Comparison of ENCODE assay signal across 28 mouse cellular contexts in genomic region chr7:64667959-64668358, GRCm38 (mm10).
"Had no signal": no experiment of that assay in that cellular context is flagged by ENCODE, and none has a peak within 500 bp of the region (broad histone marks: within the 10 kb centered on the region; RNA-seq: fewer than 3 reads in every experiment).

No protein-coding gene starts in this region.

- H3K27ac ChIP-seq: embryonic facial prominence, embryonic 10.5 days; embryonic facial prominence, embryonic 12.5 days; embryonic facial prominence, embryonic 13.5 days; embryonic facial prominence, embryonic 15.5 days; forebrain, embryonic 10.5 days; forebrain, embryonic 12.5 days; forebrain, embryonic 13.5 days; forebrain, embryonic 15.5 days; gastrocnemius, adult 2 months had no signal

- H3K36me3 ChIP-seq: embryonic facial prominence, embryonic 10.5 days; embryonic facial prominence, embryonic 12.5 days; embryonic facial prominence, embryonic 13.5 days; embryonic facial prominence, embryonic 15.5 days; forebrain, embryonic 10.5 days; forebrain, embryonic 15.5 days had no signal

- H3K4me3 ChIP-seq: embryonic facial prominence, embryonic 10.5 days; embryonic facial prominence, embryonic 12.5 days; embryonic facial prominence, embryonic 13.5 days; embryonic facial prominence, embryonic 15.5 days; erythroblast, embryonic 14.5 days; forebrain, embryonic 10.5 days; forebrain, embryonic 12.5 days; forebrain, embryonic 13.5 days; forebrain, embryonic 15.5 days; gastrocnemius, adult 2 months had no signal

- H3K4me1 ChIP-seq: embryonic facial prominence, embryonic 10.5 days; embryonic facial prominence, embryonic 12.5 days; embryonic facial prominence, embryonic 13.5 days; embryonic facial prominence, embryonic 15.5 days; forebrain, embryonic 10.5 days; forebrain, embryonic 12.5 days; forebrain, embryonic 13.5 days; forebrain, embryonic 15.5 days had no signal

- ATAC-seq: forebrain, embryonic 13.5 days; forebrain, embryonic 14.5 days; forebrain, embryonic 15.5 days; forebrain, embryonic 16.5 days; forebrain, postnatal 0 days had no signal

- H3K27me3 ChIP-seq: embryonic facial prominence, embryonic 12.5 days; embryonic facial prominence, embryonic 13.5 days; embryonic facial prominence, embryonic 15.5 days; forebrain, embryonic 12.5 days; forebrain, embryonic 13.5 days; forebrain, embryonic 15.5 days had no signal

- H3K9me3 ChIP-seq: embryonic facial prominence, embryonic 10.5 days; embryonic facial prominence, embryonic 12.5 days; embryonic facial prominence, embryonic 13.5 days; embryonic facial prominence, embryonic 15.5 days; forebrain, embryonic 10.5 days; forebrain, embryonic 12.5 days; forebrain, embryonic 13.5 days; forebrain, embryonic 15.5 days had no signal

- H3K4me2 ChIP-seq: embryonic facial prominence, embryonic 12.5 days; embryonic facial prominence, embryonic 13.5 days; embryonic facial prominence, embryonic 15.5 days; forebrain, embryonic 12.5 days; forebrain, embryonic 13.5 days; forebrain, embryonic 15.5 days had no signal

- H3K9ac ChIP-seq: embryonic facial prominence, embryonic 12.5 days; embryonic facial prominence, embryonic 13.5 days; embryonic facial prominence, embryonic 15.5 days; forebrain, embryonic 12.5 days; forebrain, embryonic 13.5 days; forebrain, embryonic 15.5 days; forebrain, postnatal 0 days had no signal

- DNase-seq: cerebellum, adult 18-20 months; cerebellum, adult 2 months; cerebellum, adult 8-10 months; cerebellum, adult 9-10 months; cerebellum, adult 9-11 months; cerebellum, postnatal 10 days; cerebellum, postnatal 14 days; cerebellum, postnatal 25 days; cerebellum, postnatal 36 days; embryo, embryonic 11 days; forebrain, postnatal 0 days; gastrocnemius, adult 2 months; gastrocnemius, postnatal 10 days; gastrocnemius, postnatal 14 days; gastrocnemius, postnatal 25 days; gastrocnemius, postnatal 36 days; heart, adult 18-20 months had no signal
